Mouse (Mus musculus) CD8-positive naive resting alpha-beta T cell, adult 57 days (primary cell): Measurements from ENCODE around the gene Aida. TPM values are rescaled to one million over a fixed set of nuclear protein-coding genes. Genes with fewer than 3 reads are reported as not detected.

Source experiments
- total RNA-seq: library from RNA; stranded (reverse); gene quantifications from one replicate; pipeline ENCODE4 v1.2.4, GENCODE M21; 2023

The Aida gene
- total RNA-seq = 36.3 TPM

GRCm38 (mm10) chr1:183296465-183296864, at the start of gene Aida:
Aida (plus strand) TSS chr1:183296590.

DNA sequence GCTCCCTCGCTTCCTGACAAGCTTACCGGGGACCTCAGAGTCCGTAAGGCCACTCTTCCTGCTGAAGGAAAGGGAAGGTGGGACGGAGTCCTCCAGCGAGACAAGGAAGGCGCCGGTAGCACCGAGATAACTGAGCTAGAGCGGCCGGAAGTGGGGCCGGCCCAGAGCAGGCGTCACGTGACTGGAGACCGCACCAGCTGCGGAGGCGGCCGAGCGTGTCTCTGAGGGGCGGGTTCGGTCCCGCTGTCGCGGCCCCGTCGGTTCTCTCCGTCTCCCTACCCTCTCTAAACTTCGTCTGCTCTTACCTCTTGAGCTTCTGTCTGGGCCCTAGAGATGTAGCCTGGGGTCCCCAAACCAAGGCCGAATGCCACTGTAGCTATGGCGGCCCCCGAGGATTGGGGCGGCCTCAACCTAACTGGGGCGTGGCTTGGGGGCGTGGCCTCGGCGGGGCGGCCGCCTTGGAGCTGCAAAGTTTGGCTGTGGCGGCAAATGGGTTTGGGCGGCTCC, 540 bp downstream of the Aida start, which contains the start of gene Brox:
Gene Brox (minus strand): TSS at position 393 of the 507 bp plus-strand sequence.

DNA sequence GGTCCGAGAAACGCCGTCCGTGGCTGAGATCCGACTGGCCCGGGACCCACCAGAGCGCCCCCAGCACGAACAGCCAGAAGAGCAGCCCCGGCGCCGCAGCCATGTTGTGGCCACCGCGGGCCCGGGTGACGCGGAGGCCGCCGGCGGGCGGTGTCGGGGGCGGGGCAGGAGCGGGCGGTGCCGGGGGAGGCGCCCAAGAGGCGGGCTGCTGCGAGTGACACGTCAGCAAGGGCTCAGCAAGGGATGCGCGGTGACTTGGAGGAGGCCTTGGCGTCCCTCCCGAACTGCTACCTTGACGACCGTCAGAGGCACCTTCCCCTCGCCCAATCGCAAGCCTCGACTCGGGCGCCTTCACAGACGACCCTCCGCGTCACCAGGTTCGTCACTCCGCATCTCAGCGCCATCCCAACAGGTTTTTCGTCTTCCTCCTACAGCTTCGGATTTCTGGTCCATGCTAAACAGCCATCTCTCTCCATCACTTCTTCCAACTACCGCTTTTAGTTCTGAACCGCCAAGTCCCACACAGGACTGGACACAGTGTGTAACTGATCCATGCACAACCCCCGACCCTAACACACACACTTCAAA, 73.1 kb downstream of the Aida start, which contains the start of gene Mia3:
Gene Mia3 (minus strand): TSS at position 127 of the 588 bp plus-strand sequence.

Other genes with a start within 250 kb of the Aida start
- gene Disp1, start 75.1 kb upstream of the Aida start, total RNA-seq = 16.9 TPM
- 64.4 TPM for gene Brox, start 679 bp downstream of the Aida start, total RNA-seq
- gene Mia3, start 73.0 kb downstream of the Aida start, total RNA-seq = 192 TPM
- 27.2 TPM for gene Taf1a, start 92.4 kb downstream of the Aida start, total RNA-seq
- gene Hhipl2, start 121.6 kb downstream of the Aida start, total RNA-seq = not detected